Mouse (Mus musculus): ENCODE results near the gene Bfsp1.

Gene Bfsp1

GRCm38 (mm10) chr2:143796335-143797013 is 66.5 kb downstream of the Bfsp1 start:
- DNase-seq (ENCODE audit: low read depth), result no peak

- no peak for DNase-seq (ENCODE audit: low read depth)
Observed at GRCm38 (mm10) chr2:143795858-143796257, 67.1 kb downstream of the Bfsp1 start.

DNA sequence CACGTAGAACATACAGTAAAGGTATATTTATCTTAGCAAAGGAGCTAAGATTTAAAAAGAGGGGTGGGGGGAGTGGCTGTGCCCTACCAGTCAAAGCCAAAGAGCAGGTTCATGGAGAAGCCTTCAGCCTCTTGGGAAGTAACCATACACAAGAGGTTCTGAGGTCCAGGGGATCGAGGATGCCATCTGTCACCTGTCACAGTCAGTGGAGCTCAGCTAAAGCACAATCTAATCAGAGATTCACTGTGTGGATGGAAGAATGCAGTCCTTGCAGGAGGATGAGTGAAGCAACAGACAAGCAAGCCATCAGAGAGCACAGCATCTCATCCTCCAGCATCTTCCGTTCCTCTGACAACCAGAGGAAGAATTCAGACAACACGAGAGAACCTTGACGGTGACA is 73.1 kb downstream of the Bfsp1 start:
- no peak for DNase-seq (ENCODE audit: low read depth)

GRCm38 (mm10) chr2:143780310-143780709 is 82.7 kb downstream of the Bfsp1 start:
- DNase-seq (ENCODE audit: low read depth), result no peak

Data from c-Kit-positive CD71-negative TER-119-negative erythroid progenitor cells, embryonic 14.5 days (primary cell).